Mouse (Mus musculus) forebrain, embryonic 14.5 days (tissue): Measurements from ENCODE around the gene Pias3. TPM values are rescaled to one million over a fixed set of nuclear protein-coding genes. Genes with fewer than 3 reads are reported as not detected.

Source experiments
- polyA plus RNA-seq: library from polyadenylated mRNA; unstranded; fragments of >200 nt; fragmentation: Nextera tagmentation; extraction: Ambion mirVana; gene quantifications from 2 replicates; pipeline ENCODE4 v1.2.1, GENCODE M21; 2014

Pias3 gene
- polyA plus RNA-seq, 1 experiment from 2014 or later: 14.8 TPM

Other genes with a start within 250 kb of the Pias3 start
- gene BC107364, start 244.1 kb upstream of the Pias3 start, polyA plus RNA-seq: not detected in 2 replicates
- 0.41 and 0.52 TPM in 2 replicates for gene Hfe2, start 171.2 kb upstream of the Pias3 start, polyA plus RNA-seq
- 60.7 and 79.0 TPM in 2 replicates for gene Txnip, start 138.4 kb upstream of the Pias3 start, polyA plus RNA-seq
- 0.45 TPM in 1 of 2 replicates, not detected in the other for gene Gm16253, start 119.4 kb upstream of the Pias3 start, polyA plus RNA-seq
- 8.0 and 8.2 TPM in 2 replicates for gene Polr3gl, start 102.2 kb upstream of the Pias3 start, polyA plus RNA-seq
- gene Ankrd34a, start 99.7 kb upstream of the Pias3 start, polyA plus RNA-seq: 11.8 and 14.9 TPM in 2 replicates
- gene Lix1l, start 95.2 kb upstream of the Pias3 start, polyA plus RNA-seq: 7.4 and 7.8 TPM in 2 replicates
- 132 and 136 TPM in 2 replicates for gene Rbm8a, start 66.5 kb upstream of the Pias3 start, polyA plus RNA-seq
- 56.6 and 64.4 TPM in 2 replicates for gene Pex11b, start 61.0 kb upstream of the Pias3 start, polyA plus RNA-seq
- gene Gm42957, start 60.9 kb upstream of the Pias3 start, polyA plus RNA-seq: 0.13 and 0.14 TPM in 2 replicates
- gene Itga10, start 50.8 kb upstream of the Pias3 start, polyA plus RNA-seq: 0.38 and 0.39 TPM in 2 replicates
- gene Ankrd35, start 26.3 kb upstream of the Pias3 start, polyA plus RNA-seq: 1.1 and 1.9 TPM in 2 replicates
- gene Nudt17, start 12.2 kb downstream of the Pias3 start, polyA plus RNA-seq: 7.3 and 7.5 TPM in 2 replicates
- gene Polr3c, start 31.2 kb downstream of the Pias3 start, polyA plus RNA-seq: 27.8 and 28.9 TPM in 2 replicates
- gene Rnf115, start 31.3 kb downstream of the Pias3 start, polyA plus RNA-seq: 69.7 and 70.8 TPM in 2 replicates
- gene Pdzk1, start 132.9 kb downstream of the Pias3 start, polyA plus RNA-seq: 0.28 TPM in 1 of 2 replicates, not detected in the other
- gene Cd160, start 133.0 kb downstream of the Pias3 start, polyA plus RNA-seq: 0.18 and 0.40 TPM in 2 replicates
- 1.1 and 2.0 TPM in 2 replicates for gene Gja5, start 208.3 kb downstream of the Pias3 start, polyA plus RNA-seq
- gene Gpr89, start 209.0 kb downstream of the Pias3 start, polyA plus RNA-seq: 38.8 and 39.3 TPM in 2 replicates
- not detected in 2 replicates for gene Gja8, start 229.6 kb downstream of the Pias3 start, polyA plus RNA-seq